Mouse (Mus musculus): ENCODE data around the gene Ubac1. TPM values are rescaled to one million over a fixed set of nuclear protein-coding genes. Genes with fewer than 3 reads are reported as not detected.

The Ubac1 gene
- polyA plus RNA-seq, 1 experiment = not detected

GRCm38 (mm10) chr2:26056226-26056625 lies 34.7 kb upstream of the Ubac1 start:
- H3K27ac ChIP-seq (ENCODE audit: insufficient read depth, low read depth, low read length) = peak overlapping the region; percentile 54
- WGBS = 57% methylated on average over 5 of the region's 5 CpGs
- TF ChIP-seq CTCF (IDR thresholded peaks at IDR 0.05; ENCODE audit: insufficient read depth, low read depth, low read length) (no peak), POLR2A (IDR thresholded peaks at IDR 0.05; ENCODE audit: insufficient read depth, low read depth, low read length) (no peak)
- no peak overlapping the region for H3K4me3 ChIP-seq (ENCODE audit: insufficient read depth, low read depth, low read length)
- H3K4me1 ChIP-seq (ENCODE audit: control insufficient read depth, insufficient read depth, low read length) = peaks cover 46% of the 10 kb centered on the region

DNA sequence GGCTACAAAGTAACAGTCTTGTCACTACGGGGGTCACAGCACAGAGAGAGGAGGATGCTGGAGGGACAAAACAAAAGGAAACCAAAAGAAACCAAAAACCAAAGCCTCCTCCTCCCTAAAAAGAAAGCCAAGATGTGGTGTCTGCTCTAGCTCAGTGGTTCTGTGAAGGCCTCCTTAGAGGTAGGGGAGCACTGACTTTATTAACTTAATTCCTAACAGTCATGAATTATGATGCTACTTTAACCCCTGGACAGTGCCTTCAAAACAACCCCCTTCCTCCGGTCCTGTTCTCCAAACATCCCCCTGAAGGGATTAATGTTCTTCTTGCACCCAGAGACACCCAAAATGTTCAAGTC lies 34.2 kb upstream of the Ubac1 start:
- Histone ChIP-seq H3K27ac (ENCODE audit: insufficient read depth, low read depth, low read length) (no peak overlapping the region), H3K4me1 (ENCODE audit: control insufficient read depth, insufficient read depth, low read length) (peaks cover 41% of the 10 kb centered on the region), H3K4me3 (ENCODE audit: insufficient read depth, low read depth, low read length) (no peak overlapping the region)
- TF ChIP-seq CTCF (IDR thresholded peaks at IDR 0.05; ENCODE audit: insufficient read depth, low read depth, low read length) = no peak
- TF ChIP-seq POLR2A (IDR thresholded peaks at IDR 0.05; ENCODE audit: insufficient read depth, low read depth, low read length) = no peak
- 51% methylated on average over 2 of the region's 2 CpGs for WGBS

- Histone ChIP-seq H3K4me3 (ENCODE audit: insufficient read depth, low read depth, low read length) (no peak overlapping the region), H3K4me1 (ENCODE audit: control insufficient read depth, insufficient read depth, low read length) (peaks cover 36% of the 10 kb centered on the region), H3K27ac (ENCODE audit: insufficient read depth, low read depth, low read length) (peak overlapping the region; percentile 45)
- WGBS = 47% methylated on average over 8 of the region's 8 CpGs
- TF ChIP-seq POLR2A (IDR thresholded peaks at IDR 0.05; ENCODE audit: insufficient read depth, low read depth, low read length) = no peak
- TF ChIP-seq CTCF (IDR thresholded peaks at IDR 0.05; ENCODE audit: insufficient read depth, low read depth, low read length) = peak; percentile 90
Measured at GRCm38 (mm10) chr2:26055046-26055746, 33.6 kb upstream of the Ubac1 start.

DNA sequence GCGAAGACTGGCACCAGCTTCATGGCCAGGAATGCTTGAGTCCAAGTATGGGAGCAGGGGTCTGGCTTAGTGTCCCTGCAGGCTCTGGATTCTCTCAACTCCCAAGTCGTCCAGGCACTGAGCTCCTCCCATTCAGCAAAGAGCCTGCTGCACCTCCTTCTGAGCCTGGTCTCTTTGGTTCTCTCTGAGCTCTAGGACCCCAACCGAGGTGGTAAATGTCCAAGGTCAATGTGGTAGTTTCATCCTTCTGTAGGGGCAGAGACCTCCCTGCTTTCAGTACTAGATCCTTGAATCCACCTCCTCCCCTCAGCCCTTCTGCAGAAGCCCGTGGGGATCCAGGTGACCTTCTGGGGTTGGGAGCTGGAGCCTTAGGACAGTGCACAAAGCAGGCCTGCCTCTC lies 31.3 kb upstream of the Ubac1 start:
- TF ChIP-seq POLR2A (IDR thresholded peaks at IDR 0.05; ENCODE audit: insufficient read depth, low read depth, low read length) (no peak), CTCF (IDR thresholded peaks at IDR 0.05; ENCODE audit: insufficient read depth, low read depth, low read length) (no peak)
- WGBS = 65% methylated on average over 4 of the region's 4 CpGs

DNA sequence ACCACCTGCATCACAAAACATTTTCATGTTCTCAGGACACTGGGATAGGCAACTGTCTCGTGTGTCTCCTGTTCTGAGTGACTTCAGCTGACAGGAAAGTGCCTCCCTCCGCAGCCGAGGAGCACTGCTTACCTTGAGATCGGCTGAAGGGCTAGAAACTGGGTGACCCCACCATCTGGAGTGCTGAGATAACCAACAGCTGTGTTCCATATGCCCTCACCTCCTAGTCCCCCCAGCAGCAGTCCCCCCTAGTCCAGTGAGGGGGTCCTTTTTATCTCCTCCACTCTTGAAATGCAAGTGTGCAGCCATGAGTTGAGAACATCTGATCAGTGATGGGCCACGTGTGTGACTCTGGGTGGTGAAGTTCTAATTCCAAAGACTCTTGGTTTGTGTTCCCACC lies 27.3 kb upstream of the Ubac1 start:
- no peaks in the 10 kb centered on the region for H3K4me1 ChIP-seq (ENCODE audit: control insufficient read depth, insufficient read depth, low read length)
- WGBS = 75% methylated on average over 5 of the region's 5 CpGs
- TF ChIP-seq POLR2A (IDR thresholded peaks at IDR 0.05; ENCODE audit: insufficient read depth, low read depth, low read length) (no peak), CTCF (IDR thresholded peaks at IDR 0.05; ENCODE audit: insufficient read depth, low read depth, low read length) (no peak)
- no peak overlapping the region for H3K4me3 ChIP-seq (ENCODE audit: insufficient read depth, low read depth, low read length)
- no peak overlapping the region for H3K27ac ChIP-seq (ENCODE audit: insufficient read depth, low read depth, low read length)

More for the DNA sequence above, 31.3 kb upstream of the Ubac1 start:
- Histone ChIP-seq H3K27ac (ENCODE audit: insufficient read depth, low read depth, low read length) (no peak overlapping the region), H3K4me3 (ENCODE audit: insufficient read depth, low read depth, low read length) (no peak overlapping the region), H3K4me1 (ENCODE audit: control insufficient read depth, insufficient read depth, low read length) (peaks cover 20% of the 10 kb centered on the region)

DNA sequence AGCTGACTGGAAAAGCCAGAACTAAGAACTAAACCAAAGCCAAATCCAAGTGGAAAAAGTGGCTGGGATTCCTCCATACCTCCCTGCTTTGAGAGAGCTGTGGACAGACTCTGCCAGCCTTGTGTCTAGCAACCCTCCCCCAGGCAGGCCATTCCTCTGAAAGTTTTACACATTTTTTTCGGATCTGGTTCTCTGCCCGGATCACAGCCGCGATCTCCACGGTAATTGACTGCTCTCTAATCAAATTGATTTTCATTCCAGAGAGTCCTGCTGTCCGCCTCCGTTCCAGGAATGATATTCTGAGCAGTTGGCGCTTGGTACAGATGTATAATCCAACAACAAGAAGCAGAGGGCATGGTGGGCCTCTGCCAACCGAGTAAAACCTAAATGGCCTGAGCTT lies 22.7 kb upstream of the Ubac1 start:
- WGBS = 58% methylated on average over 9 of the region's 9 CpGs
- H3K4me1 ChIP-seq (ENCODE audit: control insufficient read depth, insufficient read depth, low read length) = peaks cover 14% of the 10 kb centered on the region
- H3K4me3 ChIP-seq (ENCODE audit: insufficient read depth, low read depth, low read length) = no peak overlapping the region
- H3K27ac ChIP-seq (ENCODE audit: insufficient read depth, low read depth, low read length) = no peak overlapping the region
- TF ChIP-seq POLR2A (IDR thresholded peaks at IDR 0.05; ENCODE audit: insufficient read depth, low read depth, low read length) (no peak), CTCF (IDR thresholded peaks at IDR 0.05; ENCODE audit: insufficient read depth, low read depth, low read length) (no peak)

DNA sequence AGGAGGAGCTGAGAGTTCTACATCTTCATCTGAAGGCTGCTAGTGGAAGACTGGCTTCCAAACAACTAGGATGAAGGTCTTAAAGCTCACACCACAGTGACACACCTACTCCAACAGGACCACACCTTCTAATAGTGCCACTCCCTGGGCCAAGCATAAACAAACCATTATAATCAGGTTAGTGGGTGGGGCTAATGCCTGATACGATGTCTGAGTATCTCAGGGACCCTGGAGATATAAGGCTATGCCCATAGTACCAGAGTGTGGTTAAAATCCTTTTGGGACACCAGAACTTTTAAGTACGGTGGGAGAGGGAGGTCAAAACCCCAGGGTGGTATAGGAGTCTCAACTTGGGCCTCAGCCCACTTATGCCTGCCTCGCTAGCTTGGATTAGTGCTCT lies 21.1 kb upstream of the Ubac1 start:
- 92% methylated on average over 3 of the region's 3 CpGs for WGBS
- Histone ChIP-seq H3K4me3 (ENCODE audit: insufficient read depth, low read depth, low read length) (no peak overlapping the region), H3K4me1 (ENCODE audit: control insufficient read depth, insufficient read depth, low read length) (peaks cover 20% of the 10 kb centered on the region), H3K27ac (ENCODE audit: insufficient read depth, low read depth, low read length) (no peak overlapping the region)
- TF ChIP-seq CTCF (IDR thresholded peaks at IDR 0.05; ENCODE audit: insufficient read depth, low read depth, low read length) (no peak), POLR2A (IDR thresholded peaks at IDR 0.05; ENCODE audit: insufficient read depth, low read depth, low read length) (no peak)

GRCm38 (mm10) chr2:26041163-26041810 lies 19.7 kb upstream of the Ubac1 start:
- H3K4me1 ChIP-seq (ENCODE audit: control insufficient read depth, insufficient read depth, low read length) = peaks cover 24% of the 10 kb centered on the region

DNA sequence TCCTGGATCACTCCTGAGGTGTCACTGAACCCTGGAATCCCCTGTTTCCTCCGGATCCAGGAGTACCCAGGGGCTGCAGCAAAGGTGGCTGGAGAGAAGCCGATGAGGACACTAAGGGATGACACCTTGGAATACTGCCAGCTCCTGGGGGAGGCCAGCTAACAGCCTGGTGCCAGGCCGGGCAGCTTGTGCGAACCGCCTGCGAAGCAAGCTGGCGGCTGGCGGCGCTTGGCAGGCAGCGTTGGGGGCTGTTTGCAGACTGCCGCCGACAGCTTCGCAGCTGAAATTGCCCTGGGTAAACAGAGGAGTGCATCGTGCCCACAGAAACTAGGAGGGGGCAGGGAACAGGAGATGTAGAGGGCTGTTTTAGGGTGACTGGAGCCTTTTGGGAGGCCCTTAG lies 18.4 kb upstream of the Ubac1 start:
- 0 out of 2 replicates have a peak overlapping the region, but pooled peaks have one; percentile 54 for H3K27ac ChIP-seq (ENCODE audit: insufficient read depth, low read depth, low read length)
- TF ChIP-seq POLR2A (IDR thresholded peaks at IDR 0.05; ENCODE audit: insufficient read depth, low read depth, low read length) (no peak), CTCF (IDR thresholded peaks at IDR 0.05; ENCODE audit: insufficient read depth, low read depth, low read length) (no peak)
- no peak overlapping the region for H3K4me3 ChIP-seq (ENCODE audit: insufficient read depth, low read depth, low read length)
- H3K4me1 ChIP-seq (ENCODE audit: control insufficient read depth, insufficient read depth, low read length) = peaks cover 24% of the 10 kb centered on the region
- 6% methylated on average over 14 of the region's 14 CpGs for WGBS

More at GRCm38 (mm10) chr2:26041163-26041810, 19.7 kb upstream of the Ubac1 start:
- Histone ChIP-seq H3K4me3 (ENCODE audit: insufficient read depth, low read depth, low read length) (no peak overlapping the region), H3K27ac (ENCODE audit: insufficient read depth, low read depth, low read length) (no peak overlapping the region)
- TF ChIP-seq POLR2A (IDR thresholded peaks at IDR 0.05; ENCODE audit: insufficient read depth, low read depth, low read length) (no peak), CTCF (IDR thresholded peaks at IDR 0.05; ENCODE audit: insufficient read depth, low read depth, low read length) (no peak)
- 83% methylated on average over 14 of the region's 14 CpGs for WGBS

Measured in olfactory bulb, adult 2 months (tissue).